Mouse (Mus musculus): ENCODE data around the gene Elk4.

GRCm38 (mm10) chr1:132016691-132017090 is 9.3 kb downstream of the Elk4 start:
- no peak for TF ChIP-seq POLR2A (IDR thresholded peaks at IDR 0.05; ENCODE audit: borderline replicate concordance, extremely low read depth, low read depth, low read length)
- TF ChIP-seq CTCF (IDR thresholded peaks at IDR 0.05; ENCODE audit: insufficient read depth, low read length): no peak

Measured in lung, adult 2 months (tissue).